Mouse (Mus musculus): ENCODE measurements around the gene Cep85l.

- TF ChIP-seq CTCF (IDR thresholded peaks at IDR 0.05) (no peak), EP300 (IDR thresholded peaks at IDR 0.05) (no peak)
These were observed 150.6 kb downstream of the Cep85l start for GRCm38 (mm10) chr10:53229190-53229589.
